Mouse (Mus musculus) liver, postnatal 0 days (tissue): ENCODE measurements around the gene Surf1. TPM values are rescaled to one million over a fixed set of nuclear protein-coding genes. Genes with fewer than 3 reads are reported as not detected.

Experiments used
- ATAC-seq: fragments of 200-750 bp; cut with Nextera tagmentation; 2 replicates; pipeline ENCODE4 v1.8.0; 2017; ENCODE audit warnings: mild to moderate bottlenecking, moderate library complexity
- DNase-seq: peaks from one replicate; pipeline ENCODE4 v3.0.0-alpha.2; 2016
- H3K27ac ChIP-seq: fragments of 300-500 bp; sonication (generic); 2 replicates; pipeline ENCODE4 v1.5.1; 2014; ENCODE audit warnings: antibody characterized with exemption, moderate library complexity, mild to moderate bottlenecking, low read depth
- H3K27me3 ChIP-seq: fragments of 300-500 bp; sonication (generic); 2 replicates; pipeline ENCODE4 v1.6.1; 2014; ENCODE audit warnings: low read length, control low read depth, mixed read lengths; ENCODE audit not compliant: insufficient read depth
- H3K36me3 ChIP-seq: fragments of 300-500 bp; sonication (generic); replicated peaks from 2 replicates; pipeline ENCODE4 v1.6.1; 2014; ENCODE audit warnings: mild to moderate bottlenecking, control low read depth, low read length, moderate library complexity, mixed read lengths; ENCODE audit not compliant: insufficient read depth
- H3K4me1 ChIP-seq: fragments of 300-500 bp; sonication (generic); 2 replicates; pipeline ENCODE4 v1.6.1; 2014; ENCODE audit warnings: antibody characterized with exemption, mild to moderate bottlenecking, control low read depth; ENCODE audit not compliant: insufficient read depth
- H3K4me2 ChIP-seq: fragments of 300-500 bp; sonication (generic); 2 replicates; pipeline ENCODE4 v1.6.1; 2014; ENCODE audit warnings: low read depth, mild to moderate bottlenecking, low read length, moderate library complexity, mixed read lengths
- H3K4me3 ChIP-seq: fragments of 300-500 bp; sonication (generic); 2 replicates; pipeline ENCODE4 v1.5.1; 2014; ENCODE audit warnings: low read depth, low read length
- H3K9ac ChIP-seq: fragments of 300-500 bp; sonication (generic); replicated peaks from 2 replicates; pipeline ENCODE4 v1.6.1; 2014; ENCODE audit warnings: mild to moderate bottlenecking, moderate library complexity
- H3K9me3 ChIP-seq: fragments of 300-500 bp; sonication (generic); 2 replicates; pipeline ENCODE4 v1.6.1; 2016; ENCODE audit warnings: mild to moderate bottlenecking, control low read depth, low read length, mixed read lengths
- CTCF ChIP-seq: sonication (generic); IDR thresholded peaks from 2 replicates; pipeline ENCODE4 v1.5.1; 2016; ENCODE audit warnings: antibody characterized with exemption, low read depth
- EP300 ChIP-seq: IDR thresholded peaks from 2 replicates; pipeline ENCODE4 v1.6.1; 2016; ENCODE audit warnings: antibody characterized with exemption, low read depth, mild to moderate bottlenecking
- WGBS: fragments of 180-500 bp; shearing (Covaris S2); extraction: QIAGEN DNeasy Blood & Tissue Kit; methylation state at CpG from one replicate; pipeline ENCODE4 v1.1.7; 2014; ENCODE audit not compliant: insufficient replicate concordance; 5-methylcytosine and 5-hydroxymethylcytosine counted together
- polyA plus RNA-seq: library from polyadenylated mRNA; unstranded; fragments of >200 nt; fragmentation: Nextera tagmentation; extraction: Ambion mirVana; gene quantifications from 2 replicates; pipeline ENCODE4 v1.2.1, GENCODE M21; 2015

The Surf1 gene
- 29.8 and 30.1 TPM in 2 replicates for polyA plus RNA-seq

DNA sequence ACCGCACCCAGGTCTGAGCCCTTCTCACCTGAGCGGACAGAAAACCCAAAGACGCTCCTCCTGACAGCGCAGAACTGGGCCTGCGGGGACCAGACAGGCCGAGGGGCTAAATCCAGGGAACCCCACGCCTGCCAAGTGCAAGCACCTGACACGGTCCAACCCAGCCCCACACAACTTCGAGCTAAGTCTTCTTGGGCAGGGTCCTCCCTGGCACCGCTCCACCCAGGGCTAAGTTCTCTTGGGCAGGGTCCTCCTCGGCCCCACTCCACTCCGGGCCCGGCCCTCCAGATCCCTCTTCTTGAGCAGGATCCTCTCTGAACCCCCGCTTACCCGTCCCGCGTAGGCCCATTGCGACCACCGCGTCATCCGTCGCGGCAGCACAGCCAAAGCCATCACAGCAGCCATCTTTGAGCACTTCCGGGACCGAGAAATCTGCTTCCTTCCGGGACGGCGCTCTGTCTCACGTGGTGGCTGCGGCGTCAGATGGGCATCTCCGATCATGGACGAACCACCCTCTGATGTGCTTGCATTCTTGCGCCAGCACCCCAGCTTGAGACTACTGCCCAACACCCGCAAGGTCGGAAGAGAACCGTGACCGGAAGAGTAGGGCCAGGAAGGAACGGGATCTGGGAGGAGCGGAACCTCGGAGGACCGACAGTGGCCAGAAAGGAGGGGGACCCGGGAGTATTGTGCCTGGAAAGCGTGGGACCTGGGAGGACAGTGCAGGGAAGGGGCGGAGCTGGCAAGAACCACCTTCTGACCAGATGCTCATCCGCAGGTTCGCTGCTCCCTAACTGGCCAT, at the start of gene Surf1, which contains the start of gene Surf2:
TSS of gene Surf1 (minus strand) at position 604 of the 802 bp plus-strand sequence.
TSS of gene Surf2 (plus strand) at position 441 of the 802 bp plus-strand sequence.
- DNase-seq (peak; percentile 85), ATAC-seq (peak; percentile 83)
- WGBS, result 2% methylated on average over 47 of the region's 47 CpGs
- peak within 1 kb of the TSS; percentile 76 for H3K27ac ChIP-seq
- H3K4me3 ChIP-seq, result peak within 1 kb of the TSS; percentile 69
- no peaks in the 10 kb centered on the region for H3K27me3 ChIP-seq
- H3K4me1 ChIP-seq, result peaks cover 35% of the 10 kb centered on the region
- no peak for TF ChIP-seq EP300
- TF ChIP-seq CTCF, result no peak
- H3K9me3 ChIP-seq, result no peaks in the 10 kb centered on the region
- H3K9ac ChIP-seq, result peak within 1 kb of the TSS; percentile 70
- H3K4me2 ChIP-seq, result peak within 1 kb of the TSS; percentile 92
- H3K36me3 ChIP-seq, result peaks cover 64% of the 10 kb centered on the region

DNA sequence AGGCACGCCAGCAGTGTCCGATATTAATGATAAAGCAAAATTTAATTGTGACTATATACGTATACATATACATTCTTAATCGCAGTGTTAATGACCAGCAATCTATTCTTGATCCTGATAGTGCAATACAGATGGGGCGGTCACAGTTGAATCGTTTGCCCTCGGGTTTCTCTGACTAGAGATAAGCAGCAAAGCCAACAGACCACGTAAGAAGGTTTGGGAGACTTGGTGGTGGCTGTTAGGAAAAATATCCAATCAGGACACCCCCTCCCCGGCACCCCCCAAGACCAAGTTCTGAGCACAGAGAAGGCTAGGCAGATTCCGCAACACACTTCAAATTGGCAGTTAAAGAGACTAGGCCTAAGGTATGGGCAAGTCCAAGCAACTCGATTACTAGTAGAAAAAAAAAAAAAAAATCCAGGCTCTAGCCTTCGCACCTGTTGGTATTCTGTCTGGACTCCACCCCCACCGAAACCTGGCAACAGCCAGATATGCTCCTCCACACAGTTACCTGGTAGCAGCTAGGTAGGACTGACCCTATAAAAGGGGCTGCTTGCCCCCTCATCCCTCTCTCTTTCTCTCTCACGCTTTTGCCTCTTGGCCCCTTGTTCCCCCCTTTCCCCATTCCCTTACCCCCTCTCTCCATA, 48.5 kb upstream of the Surf1 start:
- Histone ChIP-seq H3K27ac (peak overlapping the region; percentile 100), H3K9ac (peak overlapping the region; percentile 90)

DNA sequence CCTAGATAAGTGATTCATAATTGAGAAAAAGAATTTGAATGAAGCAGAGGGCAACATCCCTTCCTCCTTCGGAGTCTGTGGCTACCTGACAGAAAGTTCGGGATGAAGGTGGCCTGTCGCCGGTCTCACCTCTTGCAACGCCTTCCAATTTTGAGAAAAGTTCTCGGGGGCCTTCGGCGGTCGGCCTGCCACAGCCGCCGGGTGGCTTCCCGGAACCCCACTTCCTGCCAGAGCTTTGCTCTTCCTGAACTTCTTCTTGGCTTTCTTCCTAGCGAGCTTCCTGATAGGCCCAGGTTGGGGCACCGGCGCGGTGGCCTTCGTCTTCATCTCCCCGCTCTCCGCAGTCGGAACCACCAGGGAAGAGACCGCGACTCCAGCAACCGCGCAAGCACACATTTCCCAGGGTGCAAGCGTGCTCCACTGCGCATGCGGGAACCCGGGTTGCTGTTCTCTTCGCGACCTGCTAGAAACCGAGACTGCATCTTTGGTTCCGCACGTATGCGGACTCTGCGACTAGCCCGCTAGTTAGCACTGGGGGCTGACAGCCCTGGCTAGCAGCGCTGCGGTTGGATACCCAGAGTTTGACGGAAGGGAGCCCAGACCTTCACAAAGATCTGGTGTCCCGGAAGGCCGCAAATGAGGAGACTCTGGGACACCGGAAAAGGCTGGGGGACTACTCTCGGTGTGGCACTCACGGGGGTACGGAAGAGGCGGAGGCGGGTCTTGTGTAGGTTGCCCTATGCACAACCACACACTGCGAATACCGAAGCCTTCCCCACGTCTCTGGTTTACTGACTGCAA, 47.8 kb upstream of the Surf1 start, which contains the start of gene Rexo4:
TSS of gene Rexo4 (minus strand) at position 464 of the 801 bp plus-strand sequence.
- ATAC-seq, result peak; percentile 97
- Histone ChIP-seq H3K27ac (peak within 1 kb of the TSS; percentile 100), H3K9ac (peak within 1 kb of the TSS; percentile 90), H3K4me2 (peak within 1 kb of the TSS; percentile 82), H3K36me3 (peaks cover 23% of the 10 kb centered on the region), H3K27me3 (no peaks in the 10 kb centered on the region), H3K9me3 (peaks cover 4% of the 10 kb centered on the region), H3K4me3 (peak within 1 kb of the TSS; percentile 86), H3K4me1 (peaks cover 24% of the 10 kb centered on the region)
- no peak for TF ChIP-seq CTCF
- TF ChIP-seq EP300, result no peak; the same call in 1 of the 2 replicates
- under 1% methylated on average over 50 of the region's 50 CpGs for WGBS
- peak; percentile 93 for DNase-seq

More for the DNA sequence above, 48.5 kb upstream of the Surf1 start:
- H3K9me3 ChIP-seq, result peaks cover 4% of the 10 kb centered on the region
- peaks cover 24% of the 10 kb centered on the region for H3K4me1 ChIP-seq
- peak overlapping the region; percentile 82 for H3K4me2 ChIP-seq
- 18% methylated on average over 14 of the region's 14 CpGs for WGBS
- peak overlapping the region; percentile 86 for H3K4me3 ChIP-seq
- peak; percentile 18 for ATAC-seq
- H3K27me3 ChIP-seq, result no peaks in the 10 kb centered on the region
- TF ChIP-seq CTCF, result no peak
- peak; percentile 54 for TF ChIP-seq EP300
- DNase-seq, result no peak
- peaks cover 18% of the 10 kb centered on the region for H3K36me3 ChIP-seq

DNA sequence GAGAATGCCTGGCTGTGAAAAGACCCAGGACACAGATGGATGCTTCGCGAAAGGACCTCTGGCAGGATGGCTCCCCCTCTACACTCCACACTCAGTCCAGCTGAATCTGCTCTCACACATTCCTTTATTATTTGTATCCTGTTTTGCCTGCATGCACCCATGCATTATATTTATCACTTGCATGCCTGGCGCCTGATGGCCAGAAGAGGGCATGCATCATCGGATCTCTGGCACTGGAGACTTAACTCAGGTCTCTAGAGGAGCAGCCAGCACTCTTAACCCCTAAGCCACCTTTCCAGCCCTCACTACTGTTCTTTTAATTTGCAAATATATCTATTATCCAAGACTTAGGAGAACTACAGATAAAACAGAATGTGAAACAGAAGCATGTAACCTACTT, 44.4 kb upstream of the Surf1 start:
- ATAC-seq (no peak), DNase-seq (no peak)
- TF ChIP-seq EP300 (no peak), CTCF (peak; percentile 50)
- H3K4me1 ChIP-seq, result peaks cover 24% of the 10 kb centered on the region
- H3K9ac ChIP-seq, result no peak overlapping the region
- peaks cover 40% of the 10 kb centered on the region for H3K36me3 ChIP-seq
- H3K4me3 ChIP-seq, result no peak overlapping the region
- no peaks in the 10 kb centered on the region for H3K9me3 ChIP-seq
- no peaks in the 10 kb centered on the region for H3K27me3 ChIP-seq
- H3K27ac ChIP-seq, result no peak overlapping the region
- no peak overlapping the region for H3K4me2 ChIP-seq
- 77% methylated on average over 4 of the region's 4 CpGs for WGBS

DNA sequence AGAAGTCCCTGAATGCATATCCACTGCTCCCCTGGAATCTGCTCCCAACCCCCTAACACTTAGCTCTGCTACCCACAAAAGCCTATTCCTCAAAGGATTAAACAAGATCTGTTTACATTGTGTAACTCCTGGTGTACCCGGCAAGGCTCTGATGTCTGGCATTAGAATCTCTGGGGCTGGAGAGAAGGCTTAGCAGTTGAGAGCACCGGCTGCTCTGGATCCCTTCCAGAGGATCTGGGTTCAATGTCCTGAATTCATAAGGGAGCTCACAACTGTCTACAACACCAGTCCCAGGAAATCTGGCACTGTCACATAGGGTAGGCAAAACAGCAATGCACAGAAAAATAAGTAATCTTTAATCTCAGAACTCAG, 41.1 kb upstream of the Surf1 start:
- Histone ChIP-seq H3K9ac (no peak overlapping the region), H3K27me3 (no peaks in the 10 kb centered on the region), H3K9me3 (no peaks in the 10 kb centered on the region), H3K4me3 (no peak overlapping the region), H3K36me3 (peaks cover 70% of the 10 kb centered on the region), H3K4me2 (no peak overlapping the region), H3K4me1 (peaks cover 13% of the 10 kb centered on the region), H3K27ac (peak overlapping the region; percentile 66)
- TF ChIP-seq CTCF (no peak), EP300 (no peak)
- WGBS, result 61% methylated on average over 2 of the region's 2 CpGs
- ATAC-seq, result peak; percentile 67
- DNase-seq, result no peak
